Mouse (Mus musculus) intestine, embryonic 16.5 days (tissue): ENCODE results near the gene Ticrr. TPM values are rescaled to one million over a fixed set of nuclear protein-coding genes. Genes with fewer than 3 reads are reported as not detected.
A peak's percentile ranks its signal among the peaks of the same experiment; 100 is the strongest.

ENCODE experiments used
- ATAC-seq: fragments of 200-750 bp; cut with Nextera tagmentation; 2 replicates; pipeline ENCODE4 v1.8.0; 2017; ENCODE audit warnings: moderate TSS enrichment, moderate library complexity
- H3K27ac ChIP-seq: fragments of 300-500 bp; sonication (generic); 2 replicates; pipeline ENCODE4 v1.5.1; 2014; ENCODE audit warnings: mild to moderate bottlenecking, low read length
- H3K27me3 ChIP-seq: fragments of 300-500 bp; sonication (generic); replicated peaks from 2 replicates; pipeline ENCODE4 v1.6.1; 2014; ENCODE audit warnings: low read length, control low read depth, mixed read lengths; ENCODE audit not compliant: control insufficient read depth, insufficient read depth
- H3K36me3 ChIP-seq: fragments of 300-500 bp; sonication (generic); 2 replicates; pipeline ENCODE4 v1.6.1; 2014; ENCODE audit warnings: low read length, control low read depth; ENCODE audit not compliant: control insufficient read depth, insufficient read depth
- H3K4me1 ChIP-seq: fragments of 300-500 bp; sonication (generic); 2 replicates; pipeline ENCODE4 v1.6.1; 2014; ENCODE audit warnings: low read length, control low read depth, mixed read lengths; ENCODE audit not compliant: control insufficient read depth, insufficient read depth
- H3K4me2 ChIP-seq: fragments of 300-500 bp; sonication (generic); 2 replicates; pipeline ENCODE4 v1.6.1; 2014; ENCODE audit warnings: low read depth, low read length, control low read depth
- H3K4me3 ChIP-seq: fragments of 300-500 bp; sonication (generic); 2 replicates; pipeline ENCODE4 v1.5.1; 2014; ENCODE audit warnings: mild to moderate bottlenecking, low read length
- H3K9ac ChIP-seq: fragments of 300-500 bp; sonication (generic); 2 replicates; pipeline ENCODE4 v1.6.1; 2014; ENCODE audit warnings: low read depth, low read length
- H3K9me3 ChIP-seq: fragments of 300-500 bp; sonication (generic); 2 replicates; pipeline ENCODE4 v1.6.1; 2016; ENCODE audit warnings: low read length, control low read depth; ENCODE audit not compliant: control insufficient read depth
- WGBS: fragments of 180-500 bp; shearing (Covaris S2); extraction: QIAGEN DNeasy Blood & Tissue Kit; methylation state at CpG from one replicate; pipeline ENCODE4 v1.1.7; 2014; 5-methylcytosine and 5-hydroxymethylcytosine counted together
- polyA plus RNA-seq: library from polyadenylated mRNA; unstranded; fragments of >200 nt; fragmentation: Nextera tagmentation; extraction: Ambion mirVana; gene quantifications from 2 replicates; pipeline ENCODE4 v1.2.1, GENCODE M21; 2015

Gene Ticrr
- 4.3 and 4.5 TPM in 2 replicates for polyA plus RNA-seq

- peak within 1 kb of the TSS; percentile 96 for H3K4me3 ChIP-seq
- no peaks in the 10 kb centered on the region for H3K27me3 ChIP-seq
- peak within 1 kb of the TSS; percentile 89 for H3K9ac ChIP-seq
- H3K36me3 ChIP-seq = no peaks in the 10 kb centered on the region
- peaks cover 14% of the 10 kb centered on the region; the same call in 1 of the 2 replicates for H3K4me1 ChIP-seq
- H3K27ac ChIP-seq = no peak within 1 kb of the TSS
- H3K4me2 ChIP-seq = peak within 1 kb of the TSS; percentile 88
- H3K9me3 ChIP-seq = no peaks in the 10 kb centered on the region
- peak; percentile 100 for ATAC-seq
- WGBS = under 1% methylated on average over 39 of the region's 39 CpGs
Observed at GRCm38 (mm10) chr7:79659578-79660290, at the start of gene Ticrr. Ticrr (plus strand) TSS chr7:79660196.

- Histone ChIP-seq H3K4me3 (no peak overlapping the region), H3K4me2 (no peak overlapping the region), H3K27me3 (peaks cover 42% of the 10 kb centered on the region), H3K27ac (no peak overlapping the region), H3K9ac (no peak overlapping the region), H3K36me3 (no peaks in the 10 kb centered on the region), H3K9me3 (no peaks in the 10 kb centered on the region), H3K4me1 (peaks cover 6% of the 10 kb centered on the region; the same call in 1 of the 2 replicates)
- no peak for ATAC-seq
- WGBS = 81% methylated on average over 9 of the region's 9 CpGs
Observed at GRCm38 (mm10) chr7:79611901-79612300, 48.1 kb upstream of the Ticrr start.

GRCm38 (mm10) chr7:79612783-79613182, 47.2 kb upstream of the Ticrr start:
- Histone ChIP-seq H3K4me2 (no peak overlapping the region), H3K27me3 (peaks cover 42% of the 10 kb centered on the region), H3K27ac (no peak overlapping the region), H3K9ac (no peak overlapping the region), H3K4me3 (no peak overlapping the region), H3K4me1 (peaks cover 5% of the 10 kb centered on the region; the same call in 1 of the 2 replicates), H3K9me3 (no peaks in the 10 kb centered on the region), H3K36me3 (no peaks in the 10 kb centered on the region)
- 10% methylated on average over 6 of the region's 6 CpGs for WGBS
- ATAC-seq = peak; percentile 64; the same call in 1 of the 2 replicates

GRCm38 (mm10) chr7:79613314-79613713, 46.7 kb upstream of the Ticrr start:
- no peaks in the 10 kb centered on the region for H3K9me3 ChIP-seq
- peaks cover 43% of the 10 kb centered on the region for H3K27me3 ChIP-seq
- H3K4me2 ChIP-seq = no peak overlapping the region
- WGBS = 57% methylated on average over 11 of the region's 11 CpGs
- no peak for ATAC-seq
- no peak overlapping the region for H3K27ac ChIP-seq
- no peak overlapping the region for H3K9ac ChIP-seq
- 0 out of 2 replicates have a peak, but pooled peaks cover 5% of the 10 kb centered on the region for H3K4me1 ChIP-seq
- H3K36me3 ChIP-seq = no peaks in the 10 kb centered on the region
- H3K4me3 ChIP-seq = no peak overlapping the region

GRCm38 (mm10) chr7:79615008-79615407, 45.0 kb upstream of the Ticrr start:
- Histone ChIP-seq H3K36me3 (no peaks in the 10 kb centered on the region), H3K9me3 (no peaks in the 10 kb centered on the region), H3K9ac (no peak overlapping the region), H3K4me3 (no peak overlapping the region), H3K4me1 (0 out of 2 replicates have a peak, but pooled peaks cover 5% of the 10 kb centered on the region), H3K4me2 (no peak overlapping the region), H3K27me3 (peaks cover 43% of the 10 kb centered on the region), H3K27ac (no peak overlapping the region)
- 77% methylated on average over 4 of the region's 4 CpGs for WGBS
- ATAC-seq = no peak

- ATAC-seq = no peak
- H3K4me3 ChIP-seq = no peak overlapping the region
Observed at GRCm38 (mm10) chr7:79615941-79616340, 44.1 kb upstream of the Ticrr start.

GRCm38 (mm10) chr7:79617418-79617817, 42.6 kb upstream of the Ticrr start, which contains the start of gene Rhcg:
Rhcg (minus strand) TSS chr7:79617657.
- no peaks in the 10 kb centered on the region for H3K9me3 ChIP-seq
- H3K4me2 ChIP-seq = peak within 1 kb of the TSS; percentile 43; the same call in 1 of the 2 replicates
- H3K4me1 ChIP-seq = 0 out of 2 replicates have a peak, but pooled peaks cover 5% of the 10 kb centered on the region
- peaks cover 37% of the 10 kb centered on the region for H3K27me3 ChIP-seq
- peak within 1 kb of the TSS; percentile 18 for H3K4me3 ChIP-seq
- no peak within 1 kb of the TSS for H3K27ac ChIP-seq
- no peak for ATAC-seq
- whole genome bisulfite sequencing = 6% methylated on average over 33 of the region's 33 CpGs
- H3K9ac ChIP-seq = no peak within 1 kb of the TSS
- no peaks in the 10 kb centered on the region for H3K36me3 ChIP-seq

More at GRCm38 (mm10) chr7:79615941-79616340, 44.1 kb upstream of the Ticrr start:
- peaks cover 43% of the 10 kb centered on the region for H3K27me3 ChIP-seq
- no peak overlapping the region for H3K27ac ChIP-seq
- H3K4me1 ChIP-seq = 0 out of 2 replicates have a peak, but pooled peaks cover 5% of the 10 kb centered on the region
- no peaks in the 10 kb centered on the region for H3K36me3 ChIP-seq
- no peak overlapping the region for H3K4me2 ChIP-seq
- WGBS = 66% methylated on average over 1 of the region's 1 CpGs
- no peak overlapping the region for H3K9ac ChIP-seq
- H3K9me3 ChIP-seq = no peaks in the 10 kb centered on the region

- H3K9me3 ChIP-seq = no peaks in the 10 kb centered on the region
- H3K4me2 ChIP-seq = no peak overlapping the region
- no peak overlapping the region for H3K9ac ChIP-seq
- no peak overlapping the region for H3K27ac ChIP-seq
- peaks cover 34% of the 10 kb centered on the region for H3K27me3 ChIP-seq
- WGBS = 66% methylated on average over 4 of the region's 4 CpGs
- 0 out of 2 replicates have a peak, but pooled peaks cover 5% of the 10 kb centered on the region for H3K4me1 ChIP-seq
- no peak for ATAC-seq
- no peaks in the 10 kb centered on the region for H3K36me3 ChIP-seq
- H3K4me3 ChIP-seq = no peak overlapping the region
Observed at GRCm38 (mm10) chr7:79619493-79619892, 40.5 kb upstream of the Ticrr start.

- no peak overlapping the region for H3K4me3 ChIP-seq
- peaks cover 2% of the 10 kb centered on the region; the same call in 1 of the 2 replicates for H3K27me3 ChIP-seq
- no peak for ATAC-seq
- 41% methylated on average over 8 of the region's 8 CpGs for WGBS
- no peak overlapping the region for H3K27ac ChIP-seq
- no peak overlapping the region for H3K4me2 ChIP-seq
- no peaks in the 10 kb centered on the region for H3K9me3 ChIP-seq
- H3K36me3 ChIP-seq = no peaks in the 10 kb centered on the region
- no peak overlapping the region for H3K9ac ChIP-seq
- H3K4me1 ChIP-seq = no peaks in the 10 kb centered on the region
Observed at GRCm38 (mm10) chr7:79623086-79623485, 36.9 kb upstream of the Ticrr start.
